Mouse (Mus musculus): ENCODE data around the gene Try5. TPM values are rescaled to one million over a fixed set of nuclear protein-coding genes. Genes with fewer than 3 reads are reported as not detected.

The Try5 gene
- polyA plus RNA-seq (2015; fragmentation: Illumina TruSeq; extraction: RNeasy Lipid Tissue Mini Kit (QIAGEN cat#74804); ENCODE audit: low read depth, low replicate concordance) = not detected

DNA sequence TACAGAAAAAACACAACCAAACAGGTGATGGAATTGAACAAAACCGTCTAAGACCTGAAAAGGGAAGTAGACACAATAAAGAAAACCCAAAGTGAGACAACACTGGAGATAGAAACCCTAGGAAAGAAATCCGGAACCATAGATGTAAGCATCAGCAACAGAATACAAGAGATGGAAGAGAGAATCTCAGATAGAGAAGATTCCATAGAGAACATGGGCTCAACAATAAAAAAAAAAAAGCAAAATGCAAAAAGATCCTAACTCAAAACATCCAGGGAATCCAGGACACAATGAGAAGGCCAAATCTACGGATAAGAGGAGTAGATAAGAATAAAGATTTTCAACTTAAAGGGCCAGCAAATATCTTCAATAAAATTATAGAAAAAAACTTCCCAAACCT lies at the start of gene Try5:
Try5 (minus strand) TSS at position 101 of the 400 bp plus-strand sequence.

DNA sequence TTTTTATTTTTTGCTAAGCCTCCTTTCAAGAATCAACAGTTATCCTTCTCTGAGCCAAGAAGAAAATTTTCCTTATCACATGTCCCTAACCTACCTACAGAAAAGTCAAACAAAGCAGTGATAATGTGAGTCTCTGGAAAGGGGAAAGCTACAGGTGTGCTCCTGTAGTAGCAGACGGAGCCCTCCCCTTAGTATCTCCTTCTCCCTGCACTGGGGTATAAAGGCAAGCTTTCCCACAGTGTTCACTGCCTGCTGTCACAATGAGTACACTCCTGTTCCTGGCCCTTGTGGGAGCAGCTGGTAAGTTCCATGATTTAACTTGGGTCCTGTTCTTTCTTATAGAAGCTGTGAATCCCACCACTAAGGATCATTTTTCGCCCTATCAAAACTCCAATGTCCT lies 37.3 kb upstream of the Try5 start, which contains the start of gene Try10:
Try10 (plus strand) TSS at position 174 of the 400 bp plus-strand sequence.

DNA sequence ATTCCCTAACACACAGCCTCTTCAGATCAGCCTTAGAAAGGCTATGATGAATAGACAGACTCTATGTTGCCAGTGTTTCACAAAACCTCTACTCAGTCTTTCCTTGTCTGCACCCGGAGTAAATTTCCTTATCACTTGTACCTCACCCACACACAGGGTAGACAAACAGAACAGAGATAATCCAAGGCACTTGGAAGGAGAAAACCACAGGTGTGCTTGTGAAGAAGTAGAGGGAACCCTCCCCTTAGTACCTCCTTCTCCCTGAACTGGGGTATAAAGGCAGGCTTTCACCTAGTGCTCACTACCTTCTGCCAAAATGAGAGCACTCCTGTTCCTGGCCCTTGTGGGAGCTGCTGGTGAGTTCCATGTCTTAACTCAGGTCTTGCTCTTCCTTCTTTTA lies 14.7 kb downstream of the Try5 start, which contains the start of gene Try4:
Try4 (plus strand) TSS at position 301 of the 400 bp plus-strand sequence.

Other genes starting within 250 kb of the Try5 start
- not detected for gene Try4, start 14.6 kb downstream of the Try5 start, polyA plus RNA-seq (2015; fragmentation: Illumina TruSeq; extraction: RNeasy Lipid Tissue Mini Kit (QIAGEN cat#74804); ENCODE audit: low read depth, low replicate concordance)
- not detected for gene Try10, start 37.3 kb upstream of the Try5 start, polyA plus RNA-seq (2015; fragmentation: Illumina TruSeq; extraction: RNeasy Lipid Tissue Mini Kit (QIAGEN cat#74804); ENCODE audit: low read depth, low replicate concordance)
- gene Prss3, start 60.8 kb upstream of the Try5 start, polyA plus RNA-seq (2015; fragmentation: Illumina TruSeq; extraction: RNeasy Lipid Tissue Mini Kit (QIAGEN cat#74804); ENCODE audit: low read depth, low replicate concordance) = not detected
- not detected for gene Gm5771, start 75.5 kb upstream of the Try5 start, polyA plus RNA-seq (2015; fragmentation: Illumina TruSeq; extraction: RNeasy Lipid Tissue Mini Kit (QIAGEN cat#74804); ENCODE audit: low read depth, low replicate concordance)
- gene Gm10334, start 129.3 kb upstream of the Try5 start, polyA plus RNA-seq (2015; fragmentation: Illumina TruSeq; extraction: RNeasy Lipid Tissue Mini Kit (QIAGEN cat#74804); ENCODE audit: low read depth, low replicate concordance) = 0.86 TPM
- not detected for gene Prss1, start 142.1 kb upstream of the Try5 start, polyA plus RNA-seq (2015; fragmentation: Illumina TruSeq; extraction: RNeasy Lipid Tissue Mini Kit (QIAGEN cat#74804); ENCODE audit: low read depth, low replicate concordance)
- not detected for gene Prss2, start 204.9 kb upstream of the Try5 start, polyA plus RNA-seq (2015; fragmentation: Illumina TruSeq; extraction: RNeasy Lipid Tissue Mini Kit (QIAGEN cat#74804); ENCODE audit: low read depth, low replicate concordance)

Measured in brain, adult 10 weeks (tissue).